Mouse (Mus musculus) natural killer cell, adult 2 months (primary cell): ENCODE results near the gene Ube4b.
"Not testable (repeated sequence)": the region's sequence is repeated elsewhere in the genome, so short reads cannot be mapped to it uniquely, and the experiment has no call there.

Experiments
- DNase-seq, 2 experiments: peaks; one replicate each; pipeline ENCODE4 v3.0.0; 2022; ENCODE audit warnings: low spot score in 2 of 2

Ube4b gene

DNA sequence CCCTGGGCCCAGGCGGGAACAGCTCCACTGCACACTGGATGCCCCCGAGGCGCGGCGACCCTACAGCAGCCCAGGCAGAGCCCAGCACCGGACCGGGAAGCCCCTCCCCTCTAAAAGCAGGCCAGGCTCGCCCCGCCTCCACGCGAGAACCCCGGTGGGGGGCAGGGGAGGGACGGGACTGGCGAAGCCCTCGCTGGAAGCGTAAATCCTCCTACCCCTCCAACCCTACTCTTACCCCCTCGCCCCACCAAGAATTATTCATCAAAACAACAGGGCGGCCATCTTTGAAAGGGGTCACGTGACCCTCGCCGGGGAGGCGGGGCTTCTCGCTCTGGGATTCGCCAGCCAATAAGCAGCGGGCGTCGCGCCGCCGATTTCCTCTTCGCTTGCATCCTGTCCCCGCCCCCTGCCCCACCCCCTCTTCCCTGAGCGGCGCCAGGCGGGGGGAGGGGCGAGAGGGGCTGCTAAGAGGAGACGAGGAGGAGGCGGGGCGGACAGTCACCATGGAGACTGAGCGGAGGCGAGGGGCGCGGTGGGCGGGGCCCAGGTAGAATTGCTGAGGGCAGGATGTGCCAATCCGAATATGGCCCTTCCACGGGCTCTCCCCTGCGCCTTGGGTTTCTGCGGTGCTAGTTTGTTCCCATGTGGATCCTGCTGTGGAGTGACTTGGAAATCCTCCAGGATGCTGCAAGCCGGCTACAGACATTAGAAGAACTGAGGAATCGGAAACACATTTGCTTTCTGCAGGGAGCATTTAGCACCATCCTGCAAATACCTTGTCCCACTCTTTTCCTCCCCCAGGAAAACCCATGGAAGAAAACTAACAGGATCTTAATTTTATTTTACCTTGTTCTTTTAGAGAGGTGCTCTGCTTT is at the start of gene Ube4b:
Gene Ube4b, minus strand, starts transcription at position 425 of the 875 bp plus-strand sequence.
- DNase-seq = peak; percentile 89 to 94

DNA sequence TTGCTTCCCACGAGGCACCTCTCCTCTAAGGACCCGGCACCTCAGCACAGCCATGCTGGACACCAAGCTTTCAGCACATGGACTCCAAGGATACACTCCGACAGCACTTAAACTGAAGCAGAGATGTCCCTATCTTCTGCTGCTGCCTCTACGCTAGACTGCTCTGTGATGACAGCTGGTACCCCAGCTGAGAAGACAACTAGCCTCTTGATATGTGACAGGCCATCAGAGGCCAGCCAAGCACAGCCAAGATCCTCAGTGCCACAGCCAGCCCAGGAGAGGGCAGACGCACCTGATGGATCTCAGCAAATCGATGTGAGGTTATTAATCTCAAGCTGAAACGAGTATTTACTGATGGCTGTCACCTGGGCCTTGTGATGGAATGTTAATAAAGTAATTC is 48.5 kb upstream of the Ube4b start:
- no peak for DNase-seq

DNA sequence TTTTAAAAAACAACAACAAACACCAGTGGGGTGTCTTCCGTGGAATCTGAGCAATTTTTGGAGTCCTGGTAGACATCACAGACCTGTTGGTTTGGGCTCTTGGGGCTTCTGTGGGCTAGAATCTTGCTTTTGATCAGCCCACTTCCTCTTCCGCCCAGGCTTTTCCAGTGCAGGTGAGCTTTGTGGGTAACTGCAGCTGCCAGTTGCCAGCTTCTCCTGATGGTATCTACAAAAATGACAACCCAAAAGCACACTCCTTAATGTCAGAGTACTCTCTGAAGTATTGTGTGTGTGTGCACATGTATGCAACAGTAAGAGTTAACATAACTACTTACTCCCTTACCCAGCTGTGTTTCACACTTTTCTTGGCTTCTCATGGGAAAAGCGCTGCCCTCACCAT is 43.0 kb upstream of the Ube4b start:
- peak in 1 of 2 experiments; percentile 12 for DNase-seq

DNA sequence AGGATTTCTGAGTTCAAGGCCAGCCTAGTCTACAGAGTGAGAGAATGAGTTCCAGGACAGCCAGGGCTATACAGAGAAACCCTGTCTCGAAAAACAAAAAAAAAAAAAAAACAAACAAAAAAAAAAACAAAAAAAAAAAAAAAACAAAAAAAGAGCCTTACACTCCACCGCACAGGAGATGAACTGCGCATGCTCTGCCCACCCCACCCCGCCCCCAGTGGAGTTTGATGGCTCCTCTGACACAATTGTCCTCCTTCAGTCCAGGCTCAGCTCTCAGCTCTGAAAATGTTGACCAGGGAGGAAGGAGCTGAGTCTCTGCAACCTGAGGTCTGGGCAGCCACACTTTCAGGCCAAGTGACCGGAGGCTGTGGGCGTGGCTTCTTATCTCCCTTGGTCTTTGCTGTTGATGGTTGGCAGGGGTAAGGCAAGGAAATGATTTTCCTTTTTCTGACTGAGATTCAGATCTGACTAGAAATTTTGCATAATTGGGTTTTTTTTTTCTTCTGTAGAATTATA is 36.9 kb upstream of the Ube4b start:
- no peak for DNase-seq

DNA sequence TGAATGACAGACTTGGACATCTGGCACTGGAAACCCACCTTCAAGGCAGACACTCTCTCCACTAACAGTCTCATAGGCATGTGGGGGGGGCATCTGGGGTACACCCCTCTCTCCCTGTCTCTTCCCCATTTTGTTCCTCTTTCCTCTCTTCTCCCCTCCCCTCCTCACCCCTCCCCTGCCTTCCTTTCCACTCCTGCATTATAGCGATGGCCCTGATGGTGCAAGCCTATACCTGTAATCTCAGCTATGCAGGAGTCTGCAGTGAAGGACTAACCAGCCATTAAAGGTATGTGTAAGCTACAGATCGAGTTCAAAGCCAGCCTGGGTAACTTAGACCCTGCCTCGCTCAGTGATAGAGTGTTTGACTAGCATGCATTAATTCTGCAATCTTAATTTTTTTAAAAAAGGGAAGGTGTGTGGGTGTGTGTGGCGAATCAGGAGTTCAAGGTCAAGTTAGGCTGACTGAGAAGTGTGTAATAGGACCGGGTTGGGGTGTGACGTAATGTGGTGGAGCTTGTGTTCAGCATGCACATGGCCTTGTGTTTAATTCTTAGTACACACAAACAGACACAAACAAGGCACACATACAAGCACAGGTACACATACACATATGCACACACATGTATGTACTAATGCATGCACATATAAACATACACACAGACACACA is 35.9 kb upstream of the Ube4b start:
- DNase-seq = no peak

DNA sequence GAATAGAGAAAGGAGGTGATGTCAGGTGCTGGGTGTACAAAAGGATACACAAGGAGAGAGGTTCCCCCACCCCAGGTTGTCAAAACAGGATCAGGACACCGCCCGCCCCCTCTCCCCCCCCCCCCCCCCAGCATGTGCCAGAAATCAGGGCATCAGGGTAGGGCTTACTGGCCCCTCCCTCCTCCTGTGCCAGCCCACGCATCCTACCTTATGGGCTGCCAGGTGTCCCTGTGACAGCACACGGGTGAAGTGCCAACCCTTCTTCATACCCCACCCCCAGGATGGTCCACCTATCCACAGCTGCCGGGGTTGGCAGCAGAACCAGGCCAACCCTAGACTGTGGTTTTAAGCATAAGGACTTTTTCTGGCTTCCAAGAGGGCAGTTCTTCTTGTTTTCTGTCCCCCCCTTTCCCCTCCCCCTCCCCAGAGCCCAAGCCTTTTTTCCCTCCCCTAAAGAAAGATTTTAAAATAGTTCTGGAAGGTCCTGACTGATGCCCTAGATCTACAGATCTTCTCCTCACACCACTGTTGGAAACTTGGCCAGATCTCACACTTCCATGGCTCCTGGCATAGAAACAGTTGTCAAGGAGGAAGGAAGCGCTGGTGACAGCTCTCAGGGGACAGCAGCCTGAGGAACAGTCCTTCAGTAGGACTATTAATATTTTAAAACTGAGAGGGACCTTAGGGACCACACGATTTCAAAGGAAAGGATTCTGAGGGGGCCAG is 35.2 kb upstream of the Ube4b start:
- no peak for DNase-seq

DNA sequence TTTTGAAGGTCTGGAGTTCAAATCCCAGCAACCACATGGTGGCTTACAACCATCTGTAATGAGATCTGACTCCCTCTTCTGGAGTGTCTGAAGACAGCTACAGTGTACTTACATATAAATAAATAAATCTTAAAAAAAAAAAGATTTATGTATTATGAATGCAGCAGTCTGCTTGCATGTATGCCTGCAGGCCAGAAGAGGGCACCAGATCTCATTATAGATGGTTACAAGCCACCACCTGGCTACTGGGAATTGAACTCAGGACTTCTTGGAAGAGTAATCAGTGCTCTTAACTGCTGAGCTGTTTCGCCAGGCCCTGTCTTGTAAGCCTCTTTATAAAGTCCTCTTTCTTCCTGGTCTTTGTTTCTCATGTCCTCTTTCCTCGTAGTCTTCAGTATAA is 33.9 kb upstream of the Ube4b start:
- not testable (repeated sequence) for DNase-seq

DNA sequence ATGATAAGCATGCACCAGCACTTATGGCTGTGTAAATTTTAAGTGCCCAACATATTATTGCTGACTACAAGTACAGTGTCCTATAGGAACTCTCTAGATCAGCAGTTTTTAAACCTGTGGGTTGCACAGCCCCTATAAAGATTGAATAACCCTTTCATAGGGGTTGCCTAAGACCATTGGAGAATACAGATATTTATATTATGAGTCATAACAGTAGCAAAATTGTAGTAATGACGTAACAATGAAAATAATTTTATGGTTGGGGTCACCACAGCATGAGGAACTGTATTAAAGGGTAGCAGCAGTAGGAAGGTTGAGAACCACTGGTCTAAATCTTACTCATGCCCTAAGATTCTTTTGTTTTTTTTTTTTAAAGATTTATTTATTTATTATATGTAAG is 32.9 kb upstream of the Ube4b start:
- no peak for DNase-seq

DNA sequence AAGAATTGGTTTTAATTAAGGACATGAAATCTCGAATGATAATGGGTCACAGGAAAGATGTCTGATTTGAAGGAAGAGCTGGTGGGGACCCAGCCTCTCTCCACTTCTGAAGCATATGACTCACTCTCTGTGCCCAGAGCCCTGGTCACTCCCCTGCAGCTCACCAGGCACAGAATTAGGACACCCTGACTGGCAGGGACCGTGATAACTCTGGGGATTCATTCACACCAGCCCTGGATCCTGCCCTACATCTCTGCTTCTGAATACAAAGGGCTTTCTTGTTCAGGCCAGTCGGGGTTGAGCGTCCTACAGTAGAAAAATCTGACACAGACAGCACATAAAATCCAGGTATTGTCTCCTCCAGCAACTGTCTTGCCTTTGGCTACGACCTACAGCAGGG is 32.0 kb upstream of the Ube4b start:
- no peak for DNase-seq

DNA sequence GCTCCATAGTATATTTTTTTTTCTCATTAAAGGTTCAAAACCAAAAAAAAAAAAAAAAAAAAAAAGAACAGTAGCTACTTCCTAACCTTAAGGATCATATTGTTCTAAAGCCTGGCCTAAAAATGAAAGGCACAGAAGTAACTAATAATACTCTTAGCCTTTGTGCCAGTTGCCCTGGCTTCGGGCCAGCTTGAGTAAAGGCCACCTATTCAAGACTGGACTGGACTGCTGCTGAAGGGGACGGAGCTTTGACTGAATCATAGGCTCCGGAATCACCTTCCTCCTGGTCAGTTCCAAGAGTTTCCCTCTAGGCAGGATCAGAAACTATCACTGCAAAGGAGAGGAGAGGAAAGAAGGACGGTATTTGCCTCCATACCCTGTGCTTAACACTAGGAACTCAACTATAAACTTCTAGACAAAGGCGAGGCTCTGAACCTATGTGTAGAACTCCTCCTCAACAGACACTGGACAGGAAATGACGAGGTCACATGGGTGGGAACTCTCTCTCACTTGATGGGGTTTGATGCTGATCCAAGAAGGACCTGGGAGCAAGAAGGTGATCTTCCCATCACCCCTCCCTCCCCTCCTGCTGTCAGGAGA is 31.4 kb upstream of the Ube4b start:
- DNase-seq = no peak

DNA sequence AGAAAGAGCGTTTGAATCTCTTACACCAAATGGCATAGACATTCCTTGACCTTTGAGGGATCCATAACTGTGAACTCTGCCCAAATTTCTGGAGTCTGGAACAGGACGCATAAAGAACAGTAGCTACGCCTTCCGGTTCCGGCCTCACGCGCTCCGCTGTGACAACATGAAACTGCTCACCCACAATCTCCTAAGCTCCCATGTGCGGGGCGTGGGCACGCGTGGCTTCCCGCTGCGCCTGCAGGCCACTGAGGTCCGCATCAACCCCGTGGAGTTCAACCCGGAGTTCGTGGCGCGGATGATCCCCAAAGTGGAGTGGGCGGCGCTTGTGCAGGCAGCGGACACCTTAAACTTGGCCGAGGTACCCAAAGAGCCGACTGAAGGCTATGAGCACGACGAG is 30.6 kb upstream of the Ube4b start:
- DNase-seq = not testable (repeated sequence)

DNA sequence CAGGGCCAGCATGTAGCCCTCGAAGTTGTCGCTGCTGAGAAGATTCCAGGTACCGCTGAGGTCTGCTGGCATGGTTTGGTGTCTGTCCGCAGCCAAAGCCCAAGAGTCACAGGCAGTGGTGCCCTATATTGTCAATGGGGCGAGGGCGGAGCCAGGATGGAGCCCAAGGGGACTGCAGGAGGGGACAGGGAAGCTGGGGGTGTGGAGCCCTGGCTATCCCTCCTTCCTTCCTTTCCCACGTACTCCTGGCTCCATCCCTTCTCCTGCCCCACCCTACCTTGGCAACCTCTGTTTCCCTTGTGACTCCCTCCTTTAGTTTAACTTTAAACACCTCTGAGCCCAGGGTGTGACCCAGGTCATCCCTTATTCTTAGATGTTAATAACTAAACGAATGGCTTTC is 28.3 kb upstream of the Ube4b start, which contains the start of gene Rbp7:
Gene Rbp7, minus strand, starts transcription at position 100 of the 400 bp plus-strand sequence.
- no peak for DNase-seq

DNA sequence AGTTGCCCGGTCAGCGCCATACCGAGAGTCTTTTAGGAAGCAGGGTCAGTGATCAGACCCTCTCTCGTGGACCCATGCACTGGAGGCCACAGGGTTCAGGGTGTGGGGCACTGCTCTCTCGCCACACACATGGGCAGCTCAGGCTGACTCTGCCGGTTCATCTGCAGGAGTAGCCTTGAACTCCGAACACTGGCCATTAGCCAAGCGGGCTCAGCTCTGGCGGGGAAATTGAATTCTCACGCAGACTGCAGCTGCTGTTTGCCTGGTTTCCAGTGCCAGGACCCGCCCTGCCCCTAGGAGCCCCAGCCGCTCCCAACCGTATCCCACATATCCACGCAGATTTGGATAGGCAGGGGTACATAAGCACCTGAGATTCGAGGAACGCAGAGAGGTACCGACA is 27.7 kb upstream of the Ube4b start:
- no peak for DNase-seq

DNA sequence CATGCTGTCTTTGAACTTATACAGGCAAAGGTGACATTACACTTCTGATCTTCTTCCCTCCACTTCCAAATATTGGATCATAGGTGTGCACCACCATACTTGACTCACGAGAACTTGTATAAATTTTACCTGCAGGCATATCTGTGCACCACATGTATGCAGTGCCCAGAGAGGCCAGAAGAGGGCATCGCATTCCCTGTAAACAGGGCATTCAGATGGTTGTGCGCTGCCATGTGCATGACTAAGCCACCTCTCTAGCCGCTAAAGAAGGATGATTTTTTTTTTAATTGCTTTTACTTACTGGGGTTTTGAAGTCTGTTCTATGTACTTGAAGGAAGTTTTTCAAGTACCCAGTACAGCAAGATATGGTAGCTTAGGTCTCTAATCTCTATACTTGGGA is 27.1 kb upstream of the Ube4b start:
- DNase-seq = peak in 1 of 2 experiments; percentile 40

DNA sequence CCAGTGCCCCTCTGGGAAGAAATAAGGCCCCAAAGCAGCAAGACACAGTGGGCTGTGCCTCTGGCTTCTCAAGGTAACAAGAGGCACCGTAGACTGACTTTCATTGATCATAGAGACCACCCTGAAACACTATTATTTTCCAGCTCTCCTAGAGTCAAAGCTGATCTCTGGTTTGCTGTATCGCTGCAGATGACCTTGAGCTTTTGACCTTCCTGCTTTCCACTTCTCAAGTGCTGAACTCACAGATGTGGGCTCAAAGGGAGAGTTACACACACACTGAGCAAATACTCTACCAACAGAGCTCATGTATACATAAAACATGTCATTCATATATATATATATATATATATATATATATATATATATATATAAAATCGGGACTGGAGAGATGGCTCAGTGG is 24.1 kb upstream of the Ube4b start:
- no peak for DNase-seq

DNA sequence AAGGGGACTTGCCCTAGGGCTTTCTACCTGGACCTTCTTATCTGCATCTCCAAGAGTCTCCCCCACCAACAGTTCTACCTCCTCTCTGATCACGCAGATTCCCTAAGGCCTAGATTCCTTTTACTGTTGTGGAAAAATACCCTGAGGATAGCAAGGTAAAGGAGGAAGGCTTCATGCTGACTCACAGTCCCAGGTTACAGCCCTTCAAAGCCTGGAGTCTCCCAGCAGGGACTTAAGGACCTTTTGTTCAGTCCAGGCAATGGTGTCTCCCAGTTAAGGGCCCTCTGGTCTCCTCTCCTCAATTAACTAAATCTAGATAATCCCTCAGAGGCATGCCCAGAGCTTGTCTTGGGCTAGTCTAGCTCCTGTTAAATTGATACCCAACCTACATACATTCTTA is 19.8 kb upstream of the Ube4b start:
- DNase-seq = no peak

DNA sequence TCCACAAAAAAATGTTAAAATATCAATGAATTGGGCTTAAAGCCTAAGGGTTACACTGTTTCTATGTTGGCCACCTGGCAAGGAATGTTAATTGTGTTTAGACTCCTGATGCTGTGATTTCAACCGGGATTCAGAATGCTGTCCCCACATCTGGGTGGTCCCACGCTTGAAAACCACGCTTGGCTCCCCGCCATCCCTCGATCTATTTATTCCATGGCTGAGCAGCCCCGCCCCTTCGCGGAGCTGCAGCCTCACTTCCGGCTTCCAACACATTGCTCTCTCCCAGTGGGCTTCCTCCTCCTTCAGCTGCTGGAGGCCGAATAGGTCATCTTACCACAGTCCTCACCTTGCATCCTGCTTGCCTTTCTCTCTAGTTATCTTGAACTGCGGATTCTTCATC is 19.3 kb upstream of the Ube4b start:
- DNase-seq = no peak

DNA sequence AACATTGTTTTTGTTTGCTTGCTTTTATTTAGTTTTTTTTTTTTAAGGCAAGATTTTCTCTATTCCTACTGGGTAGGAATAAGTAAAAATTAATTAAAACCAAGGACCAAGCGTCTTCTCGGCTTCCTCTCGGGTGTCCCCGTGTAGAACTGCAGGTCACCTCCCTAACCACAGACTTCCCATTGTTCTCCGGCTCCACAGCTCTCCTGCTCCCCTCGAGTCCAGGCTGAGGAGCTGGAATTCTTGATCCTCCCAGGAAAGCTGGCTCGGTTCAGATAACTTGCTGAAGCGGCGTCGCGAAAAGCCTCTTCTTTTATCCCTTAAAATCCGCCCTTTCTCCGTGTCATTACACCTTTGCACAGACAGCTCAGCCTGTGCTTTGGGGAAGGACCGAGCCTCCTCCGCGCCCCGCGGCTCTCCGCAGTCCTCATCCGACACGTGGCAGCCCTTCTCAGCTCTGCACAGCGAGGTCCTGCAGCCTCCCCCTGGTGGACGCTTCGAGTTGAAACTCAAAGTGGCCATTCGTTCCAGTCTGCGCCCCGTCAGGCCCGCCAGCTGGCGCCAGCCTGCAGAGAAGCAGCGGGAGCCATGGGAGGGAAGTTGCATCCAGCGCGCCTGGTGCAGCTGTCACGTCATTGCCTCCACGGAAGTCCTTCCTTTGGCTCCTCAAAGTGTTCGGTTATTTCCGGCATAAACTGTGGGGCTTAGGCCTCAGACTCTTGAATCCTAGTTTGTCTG is 18.6 kb upstream of the Ube4b start:
- peak; percentile 67 to 79 for DNase-seq

DNA sequence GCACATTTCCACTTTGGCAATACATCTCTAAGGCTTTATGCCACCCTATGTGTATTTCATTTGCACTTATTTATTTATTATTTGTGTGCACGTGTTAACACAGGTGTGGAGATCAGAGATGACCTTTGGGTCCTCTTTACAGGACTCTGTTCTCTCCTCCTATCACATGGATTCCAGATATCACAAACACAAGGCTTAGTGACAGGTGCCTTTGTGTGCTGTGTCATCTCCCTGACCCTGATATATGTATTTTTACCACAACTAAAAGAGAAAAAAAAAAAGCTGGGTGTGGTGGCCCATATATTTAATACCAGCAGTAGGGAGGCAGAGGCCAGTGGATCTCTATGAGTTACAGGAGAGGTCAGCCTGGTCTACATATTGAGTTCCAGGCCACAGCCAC is 17.9 kb upstream of the Ube4b start:
- no peak for DNase-seq

DNA sequence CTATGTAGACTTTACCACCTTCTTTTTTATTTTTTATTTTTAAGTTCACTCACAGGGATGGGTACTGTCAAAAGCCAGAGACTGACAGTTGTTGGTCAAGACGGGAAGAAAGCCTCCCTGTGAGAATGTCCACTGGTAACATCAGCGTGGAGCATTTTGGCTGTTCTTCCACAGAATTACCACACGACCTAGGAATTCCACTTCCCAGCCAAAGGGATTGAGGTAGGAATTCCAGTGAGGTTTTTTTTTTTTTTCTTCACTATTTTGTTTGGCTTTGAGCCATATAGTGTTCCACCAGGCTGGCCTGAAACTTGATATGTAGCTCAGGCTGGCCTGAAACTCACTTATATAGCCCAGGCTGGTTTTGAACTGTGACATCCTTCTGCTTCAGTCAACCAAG is 15.9 kb upstream of the Ube4b start:
- DNase-seq = no peak

DNA sequence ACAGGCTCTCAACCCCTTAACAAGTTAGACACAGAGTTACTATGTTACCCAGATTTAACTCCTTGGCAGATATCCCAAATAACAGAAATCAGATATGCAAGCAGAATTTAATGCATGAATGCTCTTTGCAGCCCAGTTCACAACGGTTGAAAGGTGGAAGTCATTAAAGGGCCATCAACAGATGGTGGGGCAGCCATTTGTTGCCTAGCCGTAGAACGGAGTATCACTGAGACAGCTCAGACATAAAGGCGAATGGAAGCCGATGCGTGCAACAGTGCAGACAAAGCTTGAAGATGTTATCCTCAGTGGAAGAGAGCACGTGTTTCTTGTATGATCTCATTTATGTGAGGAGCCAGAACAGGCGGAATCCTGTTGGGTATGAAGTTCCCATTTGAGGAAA is 14.0 kb upstream of the Ube4b start:
- no peak for DNase-seq
